Mouse (Mus musculus) gonadal fat pad, adult 2 months (tissue): ENCODE measurements at regions not wholly inside any gene's neighbourhood (a gene's known extent, or its start where the extent isn't known, plus 50 kb on each side); places are given as distances from the start of the nearest gene placed in this dataset.

Source experiments
- DNase-seq: peaks from one replicate; pipeline ENCODE4 v3.0.0-alpha.2; 2012; ENCODE audit warnings: low read depth

- no peak for DNase-seq
These were observed 166.8 kb upstream of the Rreb1 start for GRCm38 (mm10) chr13:37611387-37611786.

GRCm38 (mm10) chr13:37617015-37617414 lies 161.2 kb upstream of the Rreb1 start:
- no peak for DNase-seq

GRCm38 (mm10) chr13:37619841-37620725 lies 158.1 kb upstream of the Rreb1 start:
- no peak for DNase-seq

- no peak for DNase-seq
These were observed 156.7 kb upstream of the Rreb1 start for GRCm38 (mm10) chr13:37621319-37622050.

- no peak for DNase-seq
These were observed 155.7 kb upstream of the Rreb1 start for GRCm38 (mm10) chr13:37622366-37623088.

- DNase-seq: no peak
These were observed 153.5 kb upstream of the Rreb1 start for GRCm38 (mm10) chr13:37624741-37625140.

GRCm38 (mm10) chr13:37625532-37626235 lies 152.5 kb upstream of the Rreb1 start:
- DNase-seq: no peak

GRCm38 (mm10) chr13:37628391-37629270 lies 149.6 kb upstream of the Rreb1 start:
- DNase-seq: no peak

GRCm38 (mm10) chr13:37629271-37629899 lies 148.8 kb upstream of the Rreb1 start:
- no peak for DNase-seq

GRCm38 (mm10) chr13:37632835-37633440 lies 145.3 kb upstream of the Rreb1 start:
- DNase-seq: no peak

GRCm38 (mm10) chr13:37636363-37636762 lies 141.8 kb upstream of the Rreb1 start:
- no peak for DNase-seq

GRCm38 (mm10) chr13:37637151-37637550 lies 141.0 kb upstream of the Rreb1 start:
- no peak for DNase-seq

- DNase-seq: no peak
These were observed 140.1 kb upstream of the Rreb1 start for GRCm38 (mm10) chr13:37638071-37638511.

- no peak for DNase-seq
These were observed 135.6 kb upstream of the Rreb1 start for GRCm38 (mm10) chr13:37642410-37643093.

GRCm38 (mm10) chr13:37644751-37645181 lies 133.4 kb upstream of the Rreb1 start:
- peak; percentile 97 for DNase-seq

GRCm38 (mm10) chr13:37649467-37650080 lies 128.6 kb upstream of the Rreb1 start:
- no peak for DNase-seq

- DNase-seq: no peak
These were observed 126.8 kb upstream of the Rreb1 start for GRCm38 (mm10) chr13:37651221-37651946.

GRCm38 (mm10) chr13:37654651-37655050 lies 123.5 kb upstream of the Rreb1 start:
- DNase-seq: no peak
